Mouse (Mus musculus) limb, embryonic 11.5 days (tissue): Measurements from ENCODE around the gene Rbfox3. TPM values are rescaled to one million over a fixed set of nuclear protein-coding genes. Genes with fewer than 3 reads are reported as not detected.

Experiments used
- ATAC-seq: fragments of 200-750 bp; cut with Nextera tagmentation; 2 replicates; pipeline ENCODE4 v1.8.0; 2017; ENCODE audit warnings: low read depth; ENCODE audit not compliant: insufficient number of reproducible peaks, low FRiP score, low TSS enrichment
- DNase-seq: peaks from one replicate; pipeline ENCODE4 v3.0.0-alpha.2; 2015; ENCODE audit warnings: low spot score
- H3K27ac ChIP-seq: fragments of 300-500 bp; sonication (generic); replicated peaks from 2 replicates; pipeline ENCODE4 v1.5.1; 2014; ENCODE audit warnings: low read depth, mild to moderate bottlenecking, low read length
- H3K27me3 ChIP-seq: fragments of 300-500 bp; sonication (generic); 2 replicates; pipeline ENCODE4 v1.6.1; 2014; ENCODE audit warnings: mild to moderate bottlenecking, low read length, mixed read lengths; ENCODE audit not compliant: control insufficient read depth, insufficient read depth
- H3K36me3 ChIP-seq: fragments of 300-500 bp; sonication (generic); 2 replicates; pipeline ENCODE4 v1.6.1; 2014; ENCODE audit warnings: mild to moderate bottlenecking, low read length, moderate library complexity, mixed read lengths; ENCODE audit not compliant: control insufficient read depth, insufficient read depth
- H3K4me1 ChIP-seq: fragments of 300-500 bp; sonication (generic); 2 replicates; pipeline ENCODE4 v1.6.1; 2014; ENCODE audit warnings: low read length, mixed read lengths; ENCODE audit not compliant: control insufficient read depth, insufficient read depth
- H3K4me2 ChIP-seq: fragments of 300-500 bp; sonication (generic); 2 replicates; pipeline ENCODE4 v1.6.1; 2014; ENCODE audit warnings: low read depth, mild to moderate bottlenecking, moderate library complexity; ENCODE audit not compliant: severe bottlenecking
- H3K4me3 ChIP-seq: fragments of 300-500 bp; sonication (generic); 2 replicates; pipeline ENCODE4 v1.5.1; 2014; ENCODE audit warnings: low read depth, low read length
- H3K9ac ChIP-seq: fragments of 300-500 bp; sonication (generic); 2 replicates; pipeline ENCODE4 v1.6.1; 2014; ENCODE audit warnings: mild to moderate bottlenecking, low read length
- H3K9me3 ChIP-seq: fragments of 300-500 bp; sonication (generic); 2 replicates; pipeline ENCODE4 v1.6.1; 2016; ENCODE audit warnings: low read length; ENCODE audit not compliant: control insufficient read depth
- WGBS: fragments of 180-500 bp; shearing (Covaris S2); extraction: QIAGEN DNeasy Blood & Tissue Kit; methylation state at CpG from one replicate; pipeline ENCODE4 v1.1.7; 2014; 5-methylcytosine and 5-hydroxymethylcytosine counted together
- polyA plus RNA-seq: library from polyadenylated mRNA; unstranded; fragments of >200 nt; fragmentation: Nextera tagmentation; extraction: Ambion mirVana; gene quantifications from 2 replicates; pipeline ENCODE4 v1.2.1, GENCODE M21; 2014

The Rbfox3 gene
- polyA plus RNA-seq, 1 experiment from 2014 or later = 1.9 TPM

GRCm38 (mm10) chr11:118863360-118863759 is 48.0 kb downstream of the Rbfox3 start:
- DNase-seq = no peak
- no peak overlapping the region for H3K4me3 ChIP-seq
- no peaks in the 10 kb centered on the region for H3K9me3 ChIP-seq
- H3K36me3 ChIP-seq = no peaks in the 10 kb centered on the region
- H3K27ac ChIP-seq = no peak overlapping the region
- no peak overlapping the region for H3K4me2 ChIP-seq
- no peaks in the 10 kb centered on the region for H3K27me3 ChIP-seq
- H3K4me1 ChIP-seq = no peaks in the 10 kb centered on the region
- ATAC-seq = no peak
- 96% methylated on average over 3 of the region's 3 CpGs for WGBS
- no peak overlapping the region for H3K9ac ChIP-seq

GRCm38 (mm10) chr11:118861801-118862431 is 49.5 kb downstream of the Rbfox3 start:
- H3K27ac ChIP-seq = no peak overlapping the region
- H3K27me3 ChIP-seq = no peaks in the 10 kb centered on the region
- no peaks in the 10 kb centered on the region for H3K36me3 ChIP-seq
- no peaks in the 10 kb centered on the region for H3K4me1 ChIP-seq
- WGBS = 86% methylated on average over 15 of the region's 15 CpGs
- ATAC-seq (no peak), DNase-seq (no peak)
- H3K9me3 ChIP-seq = no peaks in the 10 kb centered on the region
- H3K4me3 ChIP-seq = no peak overlapping the region
- H3K4me2 ChIP-seq = no peak overlapping the region
- no peak overlapping the region for H3K9ac ChIP-seq

GRCm38 (mm10) chr11:118861246-118861645 is 50.2 kb downstream of the Rbfox3 start:
- Histone ChIP-seq H3K9me3 (no peaks in the 10 kb centered on the region), H3K27ac (no peak overlapping the region), H3K4me1 (no peaks in the 10 kb centered on the region), H3K36me3 (no peaks in the 10 kb centered on the region), H3K27me3 (no peaks in the 10 kb centered on the region), H3K4me2 (no peak overlapping the region), H3K4me3 (no peak overlapping the region), H3K9ac (no peak overlapping the region)
- DNase-seq = no peak
- ATAC-seq = no peak
- 91% methylated on average over 6 of the region's 6 CpGs for WGBS

GRCm38 (mm10) chr11:118860812-118861211 is 50.6 kb downstream of the Rbfox3 start:
- WGBS = 86% methylated on average over 8 of the region's 8 CpGs
- no peak overlapping the region for H3K27ac ChIP-seq
- H3K9me3 ChIP-seq = no peaks in the 10 kb centered on the region
- H3K4me1 ChIP-seq = no peaks in the 10 kb centered on the region
- H3K4me2 ChIP-seq = no peak overlapping the region
- no peak for DNase-seq
- no peaks in the 10 kb centered on the region for H3K27me3 ChIP-seq
- no peak overlapping the region for H3K4me3 ChIP-seq
- H3K36me3 ChIP-seq = no peaks in the 10 kb centered on the region
- no peak for ATAC-seq
- H3K9ac ChIP-seq = no peak overlapping the region

GRCm38 (mm10) chr11:118859839-118860238 is 51.6 kb downstream of the Rbfox3 start:
- DNase-seq (no peak), ATAC-seq (no peak)
- 77% methylated on average over 5 of the region's 5 CpGs for WGBS
- H3K36me3 ChIP-seq = no peaks in the 10 kb centered on the region
- H3K4me3 ChIP-seq = no peak overlapping the region
- H3K27me3 ChIP-seq = no peaks in the 10 kb centered on the region
- H3K27ac ChIP-seq = no peak overlapping the region
- H3K9ac ChIP-seq = no peak overlapping the region
- H3K4me2 ChIP-seq = no peak overlapping the region
- H3K4me1 ChIP-seq = no peaks in the 10 kb centered on the region
- no peaks in the 10 kb centered on the region for H3K9me3 ChIP-seq

- WGBS = 75% methylated on average over 11 of the region's 11 CpGs
- no peaks in the 10 kb centered on the region for H3K9me3 ChIP-seq
- H3K36me3 ChIP-seq = no peaks in the 10 kb centered on the region
- no peak overlapping the region for H3K4me3 ChIP-seq
- no peak overlapping the region for H3K27ac ChIP-seq
- no peak overlapping the region for H3K4me2 ChIP-seq
- no peaks in the 10 kb centered on the region for H3K27me3 ChIP-seq
- H3K4me1 ChIP-seq = no peaks in the 10 kb centered on the region
- ATAC-seq = no peak
- no peak overlapping the region for H3K9ac ChIP-seq
- no peak for DNase-seq
These were observed 53.1 kb downstream of the Rbfox3 start for GRCm38 (mm10) chr11:118858305-118858704.

- H3K4me1 ChIP-seq = peaks cover 9% of the 10 kb centered on the region; the same call in 1 of the 2 replicates
- WGBS = 77% methylated on average over 6 of the region's 6 CpGs
- H3K9me3 ChIP-seq = no peaks in the 10 kb centered on the region
- H3K9ac ChIP-seq = no peak overlapping the region
- H3K27ac ChIP-seq = no peak overlapping the region
- no peaks in the 10 kb centered on the region for H3K36me3 ChIP-seq
- DNase-seq = no peak
- no peak overlapping the region for H3K4me2 ChIP-seq
- ATAC-seq = no peak
- no peak overlapping the region for H3K4me3 ChIP-seq
- H3K27me3 ChIP-seq = no peaks in the 10 kb centered on the region
These were observed 60.0 kb downstream of the Rbfox3 start for GRCm38 (mm10) chr11:118851391-118851790.

- Histone ChIP-seq H3K27ac (no peak overlapping the region), H3K9me3 (no peaks in the 10 kb centered on the region)
- WGBS = 85% methylated on average over 7 of the region's 7 CpGs
These were observed 63.4 kb downstream of the Rbfox3 start for GRCm38 (mm10) chr11:118847986-118848385.

GRCm38 (mm10) chr11:118840992-118841391 is 70.4 kb downstream of the Rbfox3 start:
- Histone ChIP-seq H3K27ac (no peak overlapping the region), H3K4me2 (no peak overlapping the region), H3K4me3 (no peak overlapping the region), H3K36me3 (no peaks in the 10 kb centered on the region), H3K27me3 (no peaks in the 10 kb centered on the region), H3K9me3 (no peaks in the 10 kb centered on the region), H3K9ac (no peak overlapping the region), H3K4me1 (no peaks in the 10 kb centered on the region)
- WGBS = 89% methylated on average over 5 of the region's 5 CpGs
- no peak for ATAC-seq
- no peak for DNase-seq

More at GRCm38 (mm10) chr11:118847986-118848385, 63.4 kb downstream of the Rbfox3 start:
- H3K36me3 ChIP-seq = no peaks in the 10 kb centered on the region
- DNase-seq (no peak), ATAC-seq (no peak)
- H3K4me1 ChIP-seq = peaks cover 9% of the 10 kb centered on the region; the same call in 1 of the 2 replicates
- no peak overlapping the region for H3K9ac ChIP-seq
- H3K4me3 ChIP-seq = no peak overlapping the region
- H3K4me2 ChIP-seq = no peak overlapping the region
- H3K27me3 ChIP-seq = no peaks in the 10 kb centered on the region
